In genomic region chr7:119256916-119257315, GRCm38 (mm10) we compare ENCODE assay signal across 24 mouse cellular contexts.
"Had no signal": no experiment of that assay in that cellular context is flagged by ENCODE, and none has a peak within 500 bp of the region (broad histone marks: within the 10 kb centered on the region; RNA-seq: fewer than 3 reads in every experiment).

No protein-coding gene starts in this region.

- H3K4me1 ChIP-seq: heart, embryonic 10.5 days; heart, embryonic 12.5 days; hindbrain, embryonic 13.5 days; hindbrain, embryonic 15.5 days; kidney, embryonic 15.5 days; limb, embryonic 10.5 days; limb, embryonic 12.5 days had no signal

- DNase-seq: gastrocnemius, adult 2 months; gastrocnemius, postnatal 10 days; gastrocnemius, postnatal 25 days; heart, adult 18-20 months; heart, postnatal 10 days; heart, postnatal 36 days; kidney, adult 11 months; kidney, adult 2 months; kidney, adult 9 months; kidney, postnatal 14 days; kidney, postnatal 36 days; liver; liver, embryonic 13.5 days; liver, postnatal 0 days had no signal

- H3K27ac ChIP-seq: gastrocnemius, adult 2 months; heart, embryonic 10.5 days; hindbrain, embryonic 13.5 days; hindbrain, embryonic 15.5 days; hindbrain, postnatal 0 days; kidney, embryonic 15.5 days; kidney, postnatal 0 days; limb, embryonic 10.5 days; limb, embryonic 12.5 days; liver, embryonic 13.5 days; liver, embryonic 15.5 days had no signal

- H3K27me3 ChIP-seq: heart, embryonic 12.5 days; hindbrain, embryonic 13.5 days; hindbrain, embryonic 15.5 days; kidney, embryonic 15.5 days; limb, embryonic 12.5 days; liver, embryonic 13.5 days had no signal

- H3K4me3 ChIP-seq: gastrocnemius, adult 2 months; heart, embryonic 10.5 days; heart, embryonic 12.5 days; hindbrain, embryonic 13.5 days; hindbrain, embryonic 15.5 days; kidney, embryonic 15.5 days; limb, embryonic 10.5 days; limb, embryonic 12.5 days; liver, embryonic 13.5 days; liver, embryonic 15.5 days had no signal

- H3K36me3 ChIP-seq: heart, embryonic 10.5 days; heart, embryonic 12.5 days; hindbrain, embryonic 13.5 days; hindbrain, embryonic 15.5 days; kidney, embryonic 15.5 days; limb, embryonic 10.5 days; limb, embryonic 12.5 days; liver, embryonic 13.5 days; liver, embryonic 15.5 days had no signal
